Mouse (Mus musculus) testis, adult 2 months (tissue): ENCODE measurements around the gene Gpc4.

Source experiments
- CTCF ChIP-seq: fragments of 200-500 bp; IDR thresholded peaks from 2 replicates; pipeline ENCODE4 v1.5.1; 2012; ENCODE audit warnings: low read depth, mild to moderate bottlenecking, inconsistent platforms, low read length, moderate library complexity; ENCODE audit not compliant: control insufficient read depth, insufficient read depth, insufficient replicate concordance
- POLR2A ChIP-seq: fragments of 200-500 bp; IDR thresholded peaks from 2 replicates; pipeline ENCODE4 v1.6.1; 2012; ENCODE audit warnings: low read depth, mild to moderate bottlenecking, inconsistent platforms, low read length, moderate library complexity; ENCODE audit not compliant: control insufficient read depth

DNA sequence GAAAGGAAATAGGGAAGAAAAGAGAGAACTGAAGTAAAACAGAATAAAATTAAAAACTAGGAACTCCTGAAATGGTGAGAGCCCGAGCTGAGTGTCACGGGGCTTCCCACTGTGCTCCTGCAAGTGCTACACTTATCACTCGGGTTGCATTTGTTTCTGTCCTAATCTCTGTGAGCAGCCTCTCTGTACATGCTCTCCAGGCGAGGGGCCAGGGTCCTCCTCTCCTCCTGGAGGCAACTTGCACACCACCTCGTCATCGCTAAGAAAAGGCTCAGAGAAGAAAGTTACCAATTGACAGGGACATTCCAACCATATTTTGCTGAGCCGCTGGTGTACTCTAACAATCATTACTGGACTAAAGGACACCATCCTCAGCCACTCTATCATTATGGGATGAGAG is 14.0 kb downstream of the Gpc4 start:
- TF ChIP-seq CTCF (no peak), POLR2A (no peak)
